Mouse (Mus musculus) kidney, embryonic 16.5 days (tissue): ENCODE data around the gene Cd5. TPM values are rescaled to one million over a fixed set of nuclear protein-coding genes. Genes with fewer than 3 reads are reported as not detected.

Experiments used
- ATAC-seq: fragments of 200-750 bp; cut with Nextera tagmentation; 2 replicates; pipeline ENCODE4 v1.8.0; 2017; ENCODE audit warnings: moderate TSS enrichment; ENCODE audit not compliant: low FRiP score, low TSS enrichment
- H3K27ac ChIP-seq: fragments of 300-500 bp; sonication (generic); 2 replicates; pipeline ENCODE4 v1.5.1; 2014; ENCODE audit warnings: low read length
- H3K27me3 ChIP-seq: fragments of 300-500 bp; sonication (generic); 2 replicates; pipeline ENCODE4 v1.6.1; 2014; ENCODE audit warnings: low read length, control low read depth, mixed read lengths; ENCODE audit not compliant: insufficient read depth
- H3K36me3 ChIP-seq: fragments of 300-500 bp; sonication (generic); 2 replicates; pipeline ENCODE4 v1.6.1; 2014; ENCODE audit warnings: low read length, control low read depth, mixed read lengths; ENCODE audit not compliant: insufficient read depth
- H3K4me1 ChIP-seq: fragments of 300-500 bp; sonication (generic); 2 replicates; pipeline ENCODE4 v1.6.1; 2014; ENCODE audit warnings: low read length, control low read depth, mixed read lengths; ENCODE audit not compliant: insufficient read depth
- H3K4me2 ChIP-seq: fragments of 300-500 bp; sonication (generic); replicated peaks from 2 replicates; pipeline ENCODE4 v1.6.1; 2014; ENCODE audit warnings: low read depth, low read length
- H3K4me3 ChIP-seq: fragments of 300-500 bp; sonication (generic); 2 replicates; pipeline ENCODE4 v1.5.1; 2014; ENCODE audit warnings: mild to moderate bottlenecking, low read length
- H3K9ac ChIP-seq: fragments of 300-500 bp; sonication (generic); replicated peaks from 2 replicates; pipeline ENCODE4 v1.6.1; 2014; ENCODE audit warnings: low read length
- H3K9me3 ChIP-seq: fragments of 300-500 bp; sonication (generic); 2 replicates; pipeline ENCODE4 v1.6.1; 2016; ENCODE audit warnings: low read length, control low read depth
- WGBS: fragments of 180-500 bp; shearing (Covaris S2); extraction: QIAGEN DNeasy Blood & Tissue Kit; methylation state at CpG from one replicate; pipeline ENCODE4 v1.1.7; 2014; 5-methylcytosine and 5-hydroxymethylcytosine counted together
- polyA plus RNA-seq: library from polyadenylated mRNA; unstranded; fragments of >200 nt; fragmentation: Nextera tagmentation; extraction: Ambion mirVana; gene quantifications from 2 replicates; pipeline ENCODE4 v1.2.1, GENCODE M21; 2015

Cd5 gene
- polyA plus RNA-seq, 1 experiment from 2014 or later = 0.19 TPM

DNA sequence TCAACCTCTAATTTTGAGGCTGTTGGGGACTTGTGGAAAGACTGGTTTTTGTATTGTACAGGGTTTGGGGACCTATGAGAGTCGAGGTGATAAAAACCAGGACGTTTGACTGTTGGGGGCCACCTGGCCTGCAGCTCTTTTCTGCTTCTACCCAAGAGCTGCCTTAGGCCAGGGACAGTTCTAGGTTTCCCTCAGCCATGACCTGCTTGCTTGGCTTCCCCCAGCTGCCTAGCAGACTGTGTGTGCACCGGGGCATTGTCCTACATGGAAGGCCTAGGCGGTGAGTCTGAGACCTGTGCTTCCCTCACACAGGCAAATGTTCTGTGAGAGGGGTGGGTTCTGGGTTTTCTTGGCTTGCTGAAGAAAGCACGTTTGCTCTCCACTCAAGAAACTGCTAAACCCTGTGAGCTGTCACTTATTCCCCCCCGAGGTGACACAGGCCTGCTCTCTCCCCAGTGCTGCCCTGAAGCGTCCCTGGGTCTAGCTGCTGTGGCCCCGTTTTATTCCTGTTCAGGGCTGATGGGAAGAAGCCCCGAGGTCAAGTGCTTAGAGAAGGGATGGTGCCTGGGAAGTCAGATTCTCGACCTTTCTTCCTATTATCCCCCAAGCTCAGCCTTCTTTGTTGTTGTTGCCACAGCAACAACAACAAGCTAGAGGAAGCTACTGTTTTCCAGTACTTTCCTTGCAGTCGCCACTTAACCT lies 9.8 kb upstream of the Cd5 start:
- H3K27ac ChIP-seq = no peak overlapping the region
- H3K9me3 ChIP-seq = no peaks in the 10 kb centered on the region
- H3K4me1 ChIP-seq = no peaks in the 10 kb centered on the region
- no peak overlapping the region for H3K9ac ChIP-seq
- no peak overlapping the region for H3K4me2 ChIP-seq
- WGBS = 66% methylated on average over 11 of the region's 11 CpGs
- no peaks in the 10 kb centered on the region for H3K27me3 ChIP-seq
- H3K4me3 ChIP-seq = no peak overlapping the region
- no peaks in the 10 kb centered on the region for H3K36me3 ChIP-seq
- ATAC-seq = no peak

DNA sequence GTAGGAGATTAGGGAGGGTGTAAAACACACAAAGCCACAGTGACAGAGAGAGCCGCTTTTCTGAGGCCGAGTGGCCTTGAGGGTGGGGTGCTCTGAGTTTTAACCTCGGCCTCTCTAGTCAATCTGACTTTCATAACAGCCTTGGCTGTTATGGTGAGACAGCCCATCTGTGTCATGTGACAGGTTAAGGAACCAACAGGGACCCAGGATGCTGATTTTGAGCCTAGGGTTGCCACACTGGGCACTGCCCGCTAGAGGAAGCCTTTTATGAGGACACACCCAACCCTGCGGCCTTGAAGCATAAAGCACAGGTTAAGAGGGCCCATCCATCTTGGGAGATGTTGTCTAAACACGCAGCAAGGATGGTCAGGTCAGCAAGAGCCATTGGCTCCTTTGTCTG lies 8.9 kb upstream of the Cd5 start:
- Histone ChIP-seq H3K4me2 (no peak overlapping the region), H3K4me1 (no peaks in the 10 kb centered on the region), H3K4me3 (no peak overlapping the region), H3K27ac (no peak overlapping the region), H3K9ac (no peak overlapping the region), H3K36me3 (no peaks in the 10 kb centered on the region), H3K9me3 (no peaks in the 10 kb centered on the region), H3K27me3 (no peaks in the 10 kb centered on the region)
- no peak for ATAC-seq
- whole genome bisulfite sequencing = 74% methylated on average over 6 of the region's 6 CpGs

DNA sequence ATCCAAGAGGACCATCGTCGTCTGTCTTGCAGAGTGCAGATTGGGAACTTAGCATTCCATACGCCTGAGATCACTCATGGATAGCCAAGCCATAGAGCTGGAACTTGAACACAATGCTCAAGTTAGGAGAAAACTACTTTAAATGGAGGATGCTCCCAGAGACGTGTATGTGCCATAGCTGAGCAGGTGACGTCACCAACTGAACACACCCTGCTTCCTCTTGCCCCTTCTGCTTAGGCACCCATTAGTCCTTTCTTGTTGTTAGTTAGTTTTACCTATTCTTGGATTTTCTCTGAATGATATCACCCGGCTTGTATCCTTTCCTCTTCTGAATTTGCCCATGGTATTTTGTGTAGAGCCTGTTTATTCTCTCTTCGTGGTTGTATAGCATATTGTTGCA lies 8.4 kb upstream of the Cd5 start:
- Histone ChIP-seq H3K36me3 (no peaks in the 10 kb centered on the region), H3K27me3 (no peaks in the 10 kb centered on the region), H3K4me2 (no peak overlapping the region), H3K27ac (no peak overlapping the region), H3K4me1 (no peaks in the 10 kb centered on the region), H3K9me3 (no peaks in the 10 kb centered on the region), H3K9ac (no peak overlapping the region), H3K4me3 (no peak overlapping the region)
- ATAC-seq = no peak
- 85% methylated on average over 7 of the region's 7 CpGs for WGBS

DNA sequence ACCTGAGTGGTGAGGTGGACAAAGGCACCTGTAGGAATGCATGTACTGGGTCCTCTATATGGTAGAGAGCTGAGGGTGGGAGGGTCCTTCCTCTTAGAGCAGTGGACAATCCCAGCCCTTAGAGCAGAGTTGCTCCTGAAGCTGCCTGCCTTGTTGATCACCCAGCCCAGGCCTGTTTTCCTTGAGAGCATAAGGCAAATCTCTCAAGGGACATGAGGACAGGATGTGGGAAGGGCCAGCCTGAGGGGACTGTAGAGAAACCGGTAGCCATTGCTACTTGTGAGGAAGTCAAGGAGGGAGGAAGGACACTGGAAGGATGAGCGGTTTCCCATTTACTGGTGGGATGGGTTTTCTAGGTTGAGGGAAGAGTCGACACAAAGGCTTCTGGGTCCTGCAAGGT lies 3.8 kb upstream of the Cd5 start:
- H3K9me3 ChIP-seq = no peaks in the 10 kb centered on the region
- H3K36me3 ChIP-seq = no peaks in the 10 kb centered on the region
- ATAC-seq = no peak
- 0 out of 2 replicates have a peak, but pooled peaks cover 12% of the 10 kb centered on the region for H3K4me1 ChIP-seq
- H3K27ac ChIP-seq = no peak overlapping the region
- no peak overlapping the region for H3K4me2 ChIP-seq
- no peaks in the 10 kb centered on the region for H3K27me3 ChIP-seq
- 57% methylated on average over 3 of the region's 3 CpGs for WGBS
- no peak overlapping the region for H3K9ac ChIP-seq
- H3K4me3 ChIP-seq = no peak overlapping the region

DNA sequence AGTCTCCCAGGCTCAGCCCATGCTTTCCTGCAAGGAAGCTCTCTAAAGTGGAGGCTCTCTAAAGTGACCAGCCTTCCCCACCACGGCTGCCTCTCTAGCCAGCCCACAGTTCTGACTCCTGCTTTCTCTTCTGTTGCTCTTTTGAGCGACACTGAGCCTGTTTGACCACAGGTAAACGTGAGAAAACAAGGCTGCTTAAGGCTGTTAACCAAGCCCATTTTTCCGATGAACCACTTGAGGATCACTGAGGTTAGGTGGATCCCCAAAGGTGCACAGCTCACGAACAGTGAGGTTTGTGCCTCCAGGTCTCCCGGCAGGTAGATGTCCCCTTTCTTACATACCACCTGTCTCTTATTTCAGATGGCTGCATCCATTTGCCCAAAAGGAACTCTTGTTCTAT lies 3.3 kb upstream of the Cd5 start:
- Histone ChIP-seq H3K36me3 (no peaks in the 10 kb centered on the region), H3K9me3 (no peaks in the 10 kb centered on the region), H3K4me1 (0 out of 2 replicates have a peak, but pooled peaks cover 12% of the 10 kb centered on the region), H3K4me3 (no peak overlapping the region), H3K4me2 (no peak overlapping the region), H3K9ac (no peak overlapping the region), H3K27ac (no peak overlapping the region), H3K27me3 (no peaks in the 10 kb centered on the region)
- WGBS = 83% methylated on average over 6 of the region's 6 CpGs
- no peak for ATAC-seq

DNA sequence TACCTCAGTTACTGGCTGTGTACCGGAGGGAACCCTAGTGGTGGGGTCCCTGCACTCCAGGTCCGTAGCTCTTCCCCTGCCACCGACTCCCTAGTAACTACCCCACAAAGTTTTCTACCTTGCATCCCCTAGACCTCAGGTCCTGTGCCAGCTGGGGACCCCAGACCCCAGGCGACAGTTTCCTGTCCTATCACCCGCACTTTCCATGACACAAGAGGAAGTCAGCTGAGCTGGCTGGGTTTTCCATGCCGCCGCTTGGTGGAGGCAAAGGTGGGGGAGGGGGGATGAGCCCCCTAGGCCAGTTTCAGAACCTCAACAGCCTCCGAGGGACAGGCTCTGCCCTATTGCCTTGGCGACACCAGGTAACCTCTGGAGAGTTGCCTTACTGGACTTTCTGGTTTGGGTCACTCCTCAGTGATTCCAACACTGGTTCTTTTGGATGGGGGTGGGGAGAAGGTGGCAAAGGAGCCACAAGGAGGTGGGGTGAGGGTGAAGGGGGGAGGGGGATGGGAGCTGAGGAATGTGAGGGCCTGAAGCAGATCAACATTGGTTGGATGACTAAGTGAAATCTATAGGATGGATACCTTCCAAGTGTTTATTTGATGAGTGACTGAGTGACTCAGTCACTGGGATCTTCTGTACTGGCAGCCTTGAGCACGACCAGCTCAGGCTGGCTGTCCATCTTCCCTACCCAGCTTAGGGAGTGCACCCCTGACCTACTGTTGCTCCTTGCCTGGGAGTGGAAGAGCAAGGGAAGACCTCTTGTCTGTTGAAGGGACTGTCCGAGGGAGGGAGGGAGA lies 2.0 kb upstream of the Cd5 start:
- Histone ChIP-seq H3K4me1 (0 out of 2 replicates have a peak, but pooled peaks cover 12% of the 10 kb centered on the region), H3K4me2 (peak overlapping the region; percentile 23; the same call in 1 of the 2 replicates), H3K9me3 (no peaks in the 10 kb centered on the region), H3K27ac (peak overlapping the region; percentile 84), H3K27me3 (no peaks in the 10 kb centered on the region), H3K4me3 (no peak overlapping the region), H3K36me3 (no peaks in the 10 kb centered on the region), H3K9ac (no peak overlapping the region)
- ATAC-seq = peak; percentile 94
- WGBS = 33% methylated on average over 11 of the region's 11 CpGs

DNA sequence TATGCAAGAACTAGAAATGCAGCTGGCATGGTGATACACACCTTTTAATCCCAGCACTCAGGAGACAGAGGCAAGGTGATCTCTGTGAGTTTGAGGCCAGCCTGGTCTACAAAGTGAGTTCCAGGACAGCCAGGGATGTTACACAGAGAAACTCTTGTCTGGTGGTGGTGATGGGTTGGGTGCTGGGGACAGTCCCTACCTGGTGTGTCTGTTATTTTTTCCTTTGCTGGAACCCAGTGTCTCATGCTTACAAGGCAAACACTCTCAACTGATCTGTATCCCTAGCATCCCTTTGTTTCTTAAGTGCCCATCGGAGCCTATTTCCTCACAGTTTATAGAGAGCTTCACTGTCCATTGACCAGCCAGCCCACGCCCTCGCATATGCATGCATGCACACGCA lies 1.1 kb upstream of the Cd5 start:
- ATAC-seq = no peak
- Histone ChIP-seq H3K9me3 (no peaks in the 10 kb centered on the region), H3K4me1 (0 out of 2 replicates have a peak, but pooled peaks cover 12% of the 10 kb centered on the region), H3K9ac (no peak overlapping the region), H3K27me3 (no peaks in the 10 kb centered on the region), H3K27ac (no peak overlapping the region), H3K36me3 (no peaks in the 10 kb centered on the region), H3K4me2 (no peak overlapping the region), H3K4me3 (no peak overlapping the region)
- WGBS = 96% methylated on average over 4 of the region's 4 CpGs

DNA sequence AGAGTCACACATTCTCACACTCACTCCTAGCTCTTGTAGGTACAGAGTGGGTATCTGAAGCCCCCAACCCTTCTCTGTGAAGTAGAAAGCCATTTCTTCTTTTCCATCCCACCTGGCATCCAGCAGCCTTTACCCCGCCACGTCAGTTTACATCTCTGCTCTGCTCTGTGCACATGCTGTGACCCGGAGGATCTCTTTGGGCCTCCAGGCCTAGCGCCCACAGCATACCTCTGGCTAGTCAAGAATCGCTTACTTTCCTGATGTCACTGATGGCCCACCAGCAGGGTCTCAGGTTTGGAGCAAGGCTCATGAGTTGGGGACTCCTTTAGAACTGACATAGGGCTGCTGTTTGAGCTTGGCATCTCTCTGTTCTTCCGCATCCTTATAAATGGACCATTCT lies 764 bp downstream of the Cd5 start:
- Histone ChIP-seq H3K27me3 (no peaks in the 10 kb centered on the region), H3K9ac (no peak overlapping the region), H3K36me3 (no peaks in the 10 kb centered on the region), H3K4me3 (no peak overlapping the region), H3K4me1 (0 out of 2 replicates have a peak, but pooled peaks cover 12% of the 10 kb centered on the region), H3K4me2 (no peak overlapping the region), H3K9me3 (no peaks in the 10 kb centered on the region), H3K27ac (no peak overlapping the region)
- ATAC-seq = no peak
- WGBS = 86% methylated on average over 6 of the region's 6 CpGs

DNA sequence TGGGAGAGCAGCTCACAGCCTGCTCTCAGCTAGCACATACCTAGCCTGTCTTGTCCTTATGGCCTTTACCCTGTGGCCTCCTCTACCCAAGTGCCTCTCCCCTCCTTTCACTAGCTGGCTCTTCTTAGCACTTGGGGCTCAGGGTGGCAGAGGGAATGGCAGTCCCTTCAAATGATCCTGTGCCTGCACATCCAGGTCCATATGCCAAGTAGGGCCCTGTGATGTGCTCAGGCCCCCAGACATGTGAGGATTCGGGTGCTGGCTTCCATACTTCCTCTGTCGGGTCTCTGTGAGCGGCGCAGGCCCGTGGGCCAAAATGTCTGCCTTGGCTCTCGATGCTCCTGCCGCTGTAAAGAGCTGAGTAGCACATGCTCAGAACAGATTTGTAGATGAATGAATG lies 2.9 kb downstream of the Cd5 start:
- ATAC-seq = no peak
- 100% methylated on average over 7 of the region's 7 CpGs for WGBS

DNA sequence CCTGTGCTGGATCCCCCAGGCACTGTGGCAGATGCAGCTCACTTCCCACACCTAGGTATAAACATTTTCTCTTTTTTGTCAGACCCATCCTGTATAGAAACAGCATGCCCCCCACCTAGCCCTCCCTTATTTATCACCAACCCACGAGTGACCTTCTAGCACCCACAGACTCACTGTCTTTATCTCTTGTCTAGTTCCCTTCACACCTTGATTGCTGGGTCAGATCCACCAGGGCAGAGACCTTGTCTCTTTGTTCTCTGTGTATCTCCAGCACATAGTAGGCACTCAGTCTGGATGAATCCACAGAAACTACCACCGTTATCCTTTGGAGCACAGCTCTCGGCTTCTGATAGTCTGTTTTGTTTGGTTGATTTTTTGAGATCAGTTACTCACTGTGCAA lies 3.7 kb downstream of the Cd5 start:
- no peaks in the 10 kb centered on the region for H3K4me1 ChIP-seq
- H3K4me2 ChIP-seq = no peak overlapping the region
- no peaks in the 10 kb centered on the region for H3K9me3 ChIP-seq
- H3K27ac ChIP-seq = no peak overlapping the region
- no peak overlapping the region for H3K4me3 ChIP-seq
- H3K36me3 ChIP-seq = no peaks in the 10 kb centered on the region
- 89% methylated on average over 3 of the region's 3 CpGs for WGBS
- H3K27me3 ChIP-seq = no peaks in the 10 kb centered on the region
- no peak for ATAC-seq
- no peak overlapping the region for H3K9ac ChIP-seq

More for the DNA sequence above, 2.9 kb downstream of the Cd5 start:
- no peaks in the 10 kb centered on the region for H3K9me3 ChIP-seq
- H3K4me3 ChIP-seq = no peak overlapping the region
- no peak overlapping the region for H3K9ac ChIP-seq
- H3K4me2 ChIP-seq = no peak overlapping the region
- no peaks in the 10 kb centered on the region for H3K27me3 ChIP-seq
- no peaks in the 10 kb centered on the region for H3K36me3 ChIP-seq
- no peak overlapping the region for H3K27ac ChIP-seq
- 0 out of 2 replicates have a peak, but pooled peaks cover 3% of the 10 kb centered on the region for H3K4me1 ChIP-seq
